Mouse (Mus musculus) limb, embryonic 14.5 days (tissue): ENCODE data around the gene Tnfrsf11a. TPM values are rescaled to one million over a fixed set of nuclear protein-coding genes. Genes with fewer than 3 reads are reported as not detected.

Source experiments
- ATAC-seq: fragments of 200-750 bp; cut with Nextera tagmentation; 2 replicates; pipeline ENCODE4 v1.8.0; 2017; ENCODE audit warnings: low read depth, moderate number of reproducible peaks, moderate TSS enrichment; ENCODE audit not compliant: low FRiP score
- DNase-seq: peaks from one replicate; pipeline ENCODE4 v3.0.0-alpha.2; 2015; ENCODE audit warnings: low spot score
- H3K27ac ChIP-seq: fragments of 300-500 bp; sonication (generic); replicated peaks from 2 replicates; pipeline ENCODE4 v1.5.1; 2014; ENCODE audit warnings: low read depth, mild to moderate bottlenecking, low read length, moderate library complexity, mixed read lengths
- H3K27me3 ChIP-seq: fragments of 300-500 bp; sonication (generic); 2 replicates; pipeline ENCODE4 v1.6.1; 2014; ENCODE audit warnings: low read length, mixed read lengths; ENCODE audit not compliant: control insufficient read depth, insufficient read depth
- H3K36me3 ChIP-seq: fragments of 300-500 bp; sonication (generic); 2 replicates; pipeline ENCODE4 v1.6.1; 2014; ENCODE audit warnings: mild to moderate bottlenecking, low read length, moderate library complexity, mixed read lengths; ENCODE audit not compliant: control insufficient read depth, insufficient read depth
- H3K4me1 ChIP-seq: fragments of 300-500 bp; sonication (generic); 2 replicates; pipeline ENCODE4 v1.6.1; 2014; ENCODE audit warnings: antibody characterized with exemption, low read length, mixed read lengths; ENCODE audit not compliant: control insufficient read depth, insufficient read depth
- H3K4me2 ChIP-seq: fragments of 300-500 bp; sonication (generic); replicated peaks from 2 replicates; pipeline ENCODE4 v1.6.1; 2014; ENCODE audit warnings: low read depth, mild to moderate bottlenecking, low read length, moderate library complexity; ENCODE audit not compliant: severe bottlenecking
- H3K4me3 ChIP-seq: fragments of 300-500 bp; sonication (generic); replicated peaks from 2 replicates; pipeline ENCODE4 v1.5.1; 2014; ENCODE audit warnings: low read length
- H3K9ac ChIP-seq: fragments of 300-500 bp; sonication (generic); 2 replicates; pipeline ENCODE4 v1.6.1; 2014; ENCODE audit warnings: mild to moderate bottlenecking, low read depth, low read length, moderate library complexity; ENCODE audit not compliant: severe bottlenecking
- H3K9me3 ChIP-seq: fragments of 300-500 bp; sonication (generic); 2 replicates; pipeline ENCODE4 v1.6.1; 2016; ENCODE audit warnings: low read length; ENCODE audit not compliant: control insufficient read depth
- POLR2A ChIP-seq: fragments of 200-500 bp; IDR thresholded peaks from 2 replicates; pipeline ENCODE4 v1.8.0; 2012; ENCODE audit warnings: inconsistent platforms, mild to moderate bottlenecking, moderate library complexity, borderline replicate concordance; ENCODE audit not compliant: insufficient read depth, insufficient read length; ENCODE audit errors: extremely low read depth
- WGBS: fragments of 180-500 bp; shearing (Covaris S2); extraction: QIAGEN DNeasy Blood & Tissue Kit; methylation state at CpG from one replicate; pipeline ENCODE4 v1.1.7; 2014; 5-methylcytosine and 5-hydroxymethylcytosine counted together
- polyA plus RNA-seq, 2 experiments: library from polyadenylated mRNA; depleted of rRNA in 1 of 2; stranded (reverse) in 1 of 2; unstranded in 1 of 2; fragments of >200 nt; fragmentation: Nextera tagmentation in 1 of 2; extraction: Ambion mirVana in 1 of 2; gene quantifications; 2 replicates each; pipeline versions ENCODE4 v1.2.1 to v1.2.3; 2012 to 2014

The Tnfrsf11a gene
- polyA plus RNA-seq, 2 experiments = 1.6 to 1.8 TPM

- no peak for DNase-seq
- H3K4me2 ChIP-seq = no peak overlapping the region
- no peak for ATAC-seq
- TF ChIP-seq POLR2A = no peak
- H3K36me3 ChIP-seq = no peaks in the 10 kb centered on the region
- peaks cover 11% of the 10 kb centered on the region for H3K27me3 ChIP-seq
- H3K4me3 ChIP-seq = no peak overlapping the region
- H3K4me1 ChIP-seq = peaks cover 5% of the 10 kb centered on the region; the same call in 1 of the 2 replicates
- no peak overlapping the region for H3K9ac ChIP-seq
- WGBS = 74% methylated on average over 2 of the region's 2 CpGs
- no peaks in the 10 kb centered on the region for H3K9me3 ChIP-seq
- H3K27ac ChIP-seq = no peak overlapping the region
These were observed 65.9 kb downstream of the Tnfrsf11a start for GRCm38 (mm10) chr1:105846431-105846830.

DNA sequence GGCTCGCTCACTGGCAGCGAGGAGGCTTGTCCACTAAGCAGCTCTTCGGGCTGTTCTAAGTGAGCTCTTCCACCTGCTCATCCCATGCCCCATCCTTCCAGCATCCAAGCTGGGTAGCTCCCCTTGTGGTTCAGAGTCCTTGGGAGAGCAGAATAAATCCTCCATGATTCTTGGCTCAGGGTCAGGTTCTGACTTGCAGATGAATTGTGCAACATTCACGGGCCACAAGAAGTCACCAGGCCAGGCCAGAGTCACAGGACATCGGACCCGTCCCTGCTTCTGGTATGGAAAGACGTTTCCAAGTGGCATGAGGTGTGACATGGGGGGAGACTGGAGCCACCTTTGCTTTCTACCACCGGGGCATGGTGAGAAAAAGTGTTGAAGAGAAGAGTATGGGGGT, 68.3 kb downstream of the Tnfrsf11a start:
- no peak overlapping the region for H3K4me2 ChIP-seq
- no peak for TF ChIP-seq POLR2A
- H3K9me3 ChIP-seq = no peaks in the 10 kb centered on the region
- DNase-seq (no peak), ATAC-seq (no peak)
- peaks cover 10% of the 10 kb centered on the region for H3K27me3 ChIP-seq
- no peak overlapping the region for H3K4me3 ChIP-seq
- WGBS = 84% methylated on average over 8 of the region's 8 CpGs
- H3K4me1 ChIP-seq = peaks cover 5% of the 10 kb centered on the region; the same call in 1 of the 2 replicates
- no peaks in the 10 kb centered on the region for H3K36me3 ChIP-seq
- H3K27ac ChIP-seq = no peak overlapping the region
- no peak overlapping the region for H3K9ac ChIP-seq

DNA sequence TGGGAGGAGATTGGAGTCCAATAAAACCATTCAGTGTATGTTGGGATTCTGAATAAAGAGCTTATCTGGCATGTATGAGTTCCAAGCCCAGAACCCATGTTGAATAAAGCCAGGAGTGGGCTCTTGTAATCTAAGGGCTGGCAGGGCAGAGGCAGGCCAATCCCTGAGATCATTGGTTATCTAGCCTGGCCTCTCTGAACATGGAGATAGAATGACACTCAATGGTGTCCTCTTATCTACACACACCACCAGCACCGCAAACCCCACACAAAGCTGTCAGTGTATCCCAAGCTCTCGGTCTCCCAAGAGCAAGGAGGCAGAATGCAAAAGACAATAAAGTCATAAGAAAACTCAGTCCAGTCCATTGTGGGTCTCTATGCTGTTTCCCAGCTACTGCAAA, 70.8 kb downstream of the Tnfrsf11a start:
- TF ChIP-seq POLR2A = no peak
- no peak overlapping the region for H3K27ac ChIP-seq
- WGBS = 81% methylated on average over 2 of the region's 2 CpGs
- no peak overlapping the region for H3K4me2 ChIP-seq
- no peaks in the 10 kb centered on the region for H3K4me1 ChIP-seq
- no peak overlapping the region for H3K9ac ChIP-seq
- DNase-seq = no peak
- no peaks in the 10 kb centered on the region for H3K27me3 ChIP-seq
- H3K9me3 ChIP-seq = no peaks in the 10 kb centered on the region
- H3K4me3 ChIP-seq = no peak overlapping the region
- no peaks in the 10 kb centered on the region for H3K36me3 ChIP-seq
- no peak for ATAC-seq

DNA sequence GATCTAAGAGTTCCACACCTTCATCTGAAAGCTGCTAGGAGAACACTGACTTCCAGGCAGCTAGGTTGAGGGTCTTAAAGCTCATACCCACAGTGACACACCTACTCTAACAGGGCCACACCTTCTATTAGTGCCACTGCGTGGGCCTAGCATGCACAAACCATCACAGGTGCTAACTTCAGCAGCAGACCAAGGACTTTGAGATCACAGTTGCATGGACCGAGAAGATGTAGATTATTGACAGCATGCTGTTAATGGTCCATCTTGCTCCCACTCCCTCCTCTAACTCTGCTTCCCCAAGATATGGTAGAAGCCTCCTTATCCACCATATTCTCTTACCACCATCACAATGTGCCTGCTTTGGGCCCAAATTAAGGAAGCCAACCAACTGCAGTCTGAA, 79.2 kb downstream of the Tnfrsf11a start:
- 96% methylated on average over 2 of the region's 2 CpGs for WGBS
- H3K27ac ChIP-seq = no peak overlapping the region
- no peak overlapping the region for H3K4me3 ChIP-seq
- no peak overlapping the region for H3K9ac ChIP-seq
- H3K4me2 ChIP-seq = no peak overlapping the region
- no peaks in the 10 kb centered on the region for H3K36me3 ChIP-seq
- no peaks in the 10 kb centered on the region for H3K9me3 ChIP-seq
- no peak for TF ChIP-seq POLR2A
- DNase-seq = no peak
- H3K4me1 ChIP-seq = no peaks in the 10 kb centered on the region
- H3K27me3 ChIP-seq = no peaks in the 10 kb centered on the region
- ATAC-seq = no peak

GRCm38 (mm10) chr1:105876589-105876988, 96.1 kb downstream of the Tnfrsf11a start:
- no peak overlapping the region for H3K4me3 ChIP-seq
- ATAC-seq (no peak), DNase-seq (no peak)

GRCm38 (mm10) chr1:105877808-105878207, 97.3 kb downstream of the Tnfrsf11a start:
- no peak for ATAC-seq

More at GRCm38 (mm10) chr1:105876589-105876988, 96.1 kb downstream of the Tnfrsf11a start:
- H3K27me3 ChIP-seq = no peaks in the 10 kb centered on the region
- H3K4me2 ChIP-seq = no peak overlapping the region
- TF ChIP-seq POLR2A = no peak
- H3K4me1 ChIP-seq = 0 out of 2 replicates have a peak, but pooled peaks cover 2% of the 10 kb centered on the region
- no peak overlapping the region for H3K9ac ChIP-seq
- 82% methylated on average over 6 of the region's 6 CpGs for WGBS
- H3K9me3 ChIP-seq = no peaks in the 10 kb centered on the region
- H3K36me3 ChIP-seq = no peaks in the 10 kb centered on the region
- H3K27ac ChIP-seq = no peak overlapping the region

More at GRCm38 (mm10) chr1:105877808-105878207, 97.3 kb downstream of the Tnfrsf11a start:
- no peak for DNase-seq
- no peak overlapping the region for H3K4me2 ChIP-seq
- 80% methylated on average over 5 of the region's 5 CpGs for WGBS
- no peak overlapping the region for H3K27ac ChIP-seq
- no peak overlapping the region for H3K4me3 ChIP-seq
- no peak overlapping the region for H3K9ac ChIP-seq
- H3K27me3 ChIP-seq = no peaks in the 10 kb centered on the region
- H3K36me3 ChIP-seq = no peaks in the 10 kb centered on the region
- H3K4me1 ChIP-seq = 0 out of 2 replicates have a peak, but pooled peaks cover 2% of the 10 kb centered on the region
- H3K9me3 ChIP-seq = no peaks in the 10 kb centered on the region
- TF ChIP-seq POLR2A = no peak
